Mouse (Mus musculus): ENCODE data around the gene Palld.
A peak's percentile ranks its signal among the peaks of the same experiment; 100 is the strongest.

The Palld gene

DNA sequence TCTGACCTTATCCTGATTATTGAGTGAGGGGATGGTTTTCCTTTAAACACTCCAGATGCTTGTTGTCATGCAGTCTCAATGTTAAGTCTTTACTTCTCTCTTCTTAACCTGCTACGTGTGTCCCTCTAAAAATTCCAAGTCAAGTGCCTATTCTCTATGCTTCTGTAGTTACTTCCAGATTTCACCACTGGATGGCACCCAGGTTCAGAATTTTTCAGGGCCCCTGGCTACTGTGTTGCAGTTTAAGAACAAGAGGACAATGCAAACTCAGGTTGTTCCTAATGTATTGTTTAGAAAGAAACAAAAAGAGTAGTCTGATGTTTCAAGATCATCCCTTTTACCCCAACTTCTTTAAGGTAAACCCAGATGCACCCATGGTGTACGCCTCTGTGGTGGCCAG is 8.4 kb downstream of the Palld start:
- Histone ChIP-seq H3K9me3 (ENCODE audit: low read length) (peaks cover 15% of the 10 kb centered on the region), H3K4me3 (replicated peaks; ENCODE audit: low read length) (no peak overlapping the region), H3K4me1 (replicated peaks; ENCODE audit: low read depth, low read length) (no peaks in the 10 kb centered on the region), H3K36me3 (ENCODE audit: insufficient read depth, low read length) (no peaks in the 10 kb centered on the region), H3K27me3 (ENCODE audit: insufficient read depth, low read length) (no peaks in the 10 kb centered on the region)
- TF ChIP-seq NANOG (IDR thresholded peaks at IDR 0.05; ENCODE audit: borderline replicate concordance, low read length) (no peak), CTCF (conservative IDR thresholded peaks at IDR 0.05; ENCODE audit: low read length) (peak; percentile 45), POU5F1 (IDR thresholded peaks at IDR 0.05; ENCODE audit: borderline replicate concordance, low read length) (no peak)

DNA sequence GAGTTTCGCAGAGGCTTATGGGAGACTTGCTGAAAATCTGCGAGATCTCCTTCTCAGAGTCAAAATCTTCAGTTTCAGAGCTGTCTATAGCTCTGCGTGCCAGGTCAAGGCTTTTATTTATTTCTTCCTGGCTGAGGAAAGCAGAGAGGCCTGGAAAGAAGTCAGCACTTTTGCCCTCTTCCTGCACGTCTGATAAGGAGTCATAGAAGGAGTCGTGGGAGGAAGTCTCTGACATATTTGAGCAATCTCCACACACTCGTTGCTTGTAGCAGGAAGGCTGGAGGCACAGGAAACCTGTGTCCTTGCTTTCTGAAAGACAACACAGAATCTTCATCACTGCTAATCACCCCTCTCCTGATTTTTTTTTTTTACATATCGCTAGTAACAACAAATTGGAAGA is 24.9 kb downstream of the Palld start:
- no peaks in the 10 kb centered on the region for H3K36me3 ChIP-seq (ENCODE audit: insufficient read depth, low read length)
- peak overlapping the region; percentile 52 for H3K4me3 ChIP-seq (replicated peaks; ENCODE audit: low read length)
- H3K4me1 ChIP-seq (replicated peaks; ENCODE audit: low read depth, low read length), result peaks cover 11% of the 10 kb centered on the region
- TF ChIP-seq CTCF (conservative IDR thresholded peaks at IDR 0.05; ENCODE audit: low read length) (no peak), POU5F1 (IDR thresholded peaks at IDR 0.05; ENCODE audit: borderline replicate concordance, low read length) (no peak), NANOG (IDR thresholded peaks at IDR 0.05; ENCODE audit: borderline replicate concordance, low read length) (no peak)
- H3K9me3 ChIP-seq (ENCODE audit: low read length), result no peaks in the 10 kb centered on the region
- no peaks in the 10 kb centered on the region for H3K27me3 ChIP-seq (ENCODE audit: insufficient read depth, low read length)

DNA sequence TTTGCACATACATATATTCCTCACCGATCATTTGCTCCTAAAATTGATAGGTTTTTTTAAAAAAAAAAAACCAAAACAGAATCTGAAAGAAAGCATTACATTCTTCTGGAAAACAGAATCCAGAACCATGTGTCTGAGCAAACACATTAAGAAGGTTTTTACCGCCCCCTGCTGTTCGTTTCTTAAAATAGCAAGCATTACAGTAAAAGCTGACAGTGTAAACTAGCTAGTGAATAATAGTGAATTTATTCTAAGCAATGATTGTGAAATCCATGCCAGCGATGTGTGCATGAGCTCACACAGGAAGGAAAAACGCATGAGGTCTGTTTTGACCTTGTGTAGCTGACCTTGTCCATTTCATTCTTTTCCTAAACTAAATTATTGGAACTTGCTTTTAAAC is 27.2 kb downstream of the Palld start:
- H3K36me3 ChIP-seq (ENCODE audit: insufficient read depth, low read length), result no peaks in the 10 kb centered on the region
- no peaks in the 10 kb centered on the region for H3K27me3 ChIP-seq (ENCODE audit: insufficient read depth, low read length)
- H3K4me3 ChIP-seq (replicated peaks; ENCODE audit: low read length), result no peak overlapping the region
- TF ChIP-seq NANOG (IDR thresholded peaks at IDR 0.05; ENCODE audit: borderline replicate concordance, low read length) (no peak), CTCF (conservative IDR thresholded peaks at IDR 0.05; ENCODE audit: low read length) (peak; percentile 68)
- H3K4me1 ChIP-seq (replicated peaks; ENCODE audit: low read depth, low read length), result peaks cover 11% of the 10 kb centered on the region
- H3K9me3 ChIP-seq (ENCODE audit: low read length), result no peaks in the 10 kb centered on the region

DNA sequence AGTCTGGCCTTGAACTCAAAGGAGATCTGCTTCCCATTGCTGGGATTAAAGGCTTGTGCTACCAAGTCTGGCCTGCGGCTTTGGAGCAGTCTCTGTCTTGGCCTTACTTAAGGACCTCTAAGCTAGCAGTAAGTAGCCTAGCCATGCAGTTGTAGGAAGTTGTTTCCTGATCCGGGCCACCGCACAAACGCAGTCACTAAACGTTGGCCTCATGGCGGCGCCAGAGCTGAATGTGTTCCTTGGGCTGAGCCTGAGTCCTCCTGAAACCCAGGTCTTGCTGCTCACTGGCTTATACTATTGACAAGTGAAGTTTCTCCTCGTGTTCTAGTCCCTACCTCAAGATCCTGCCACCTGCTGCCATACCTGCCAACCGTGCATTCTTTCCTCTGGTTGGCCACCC is 28.5 kb downstream of the Palld start:
- H3K9me3 ChIP-seq (ENCODE audit: low read length), result peaks cover 4% of the 10 kb centered on the region; the same call in 1 of the 2 replicates
- H3K4me3 ChIP-seq (replicated peaks; ENCODE audit: low read length), result no peak overlapping the region
- H3K4me1 ChIP-seq (replicated peaks; ENCODE audit: low read depth, low read length), result peaks cover 11% of the 10 kb centered on the region
- no peaks in the 10 kb centered on the region for H3K27me3 ChIP-seq (ENCODE audit: insufficient read depth, low read length)
- H3K36me3 ChIP-seq (ENCODE audit: insufficient read depth, low read length), result no peaks in the 10 kb centered on the region
- TF ChIP-seq POU5F1 (IDR thresholded peaks at IDR 0.05; ENCODE audit: borderline replicate concordance, low read length) (no peak), CTCF (conservative IDR thresholded peaks at IDR 0.05; ENCODE audit: low read length) (peak; percentile 23), NANOG (IDR thresholded peaks at IDR 0.05; ENCODE audit: borderline replicate concordance, low read length) (no peak)

DNA sequence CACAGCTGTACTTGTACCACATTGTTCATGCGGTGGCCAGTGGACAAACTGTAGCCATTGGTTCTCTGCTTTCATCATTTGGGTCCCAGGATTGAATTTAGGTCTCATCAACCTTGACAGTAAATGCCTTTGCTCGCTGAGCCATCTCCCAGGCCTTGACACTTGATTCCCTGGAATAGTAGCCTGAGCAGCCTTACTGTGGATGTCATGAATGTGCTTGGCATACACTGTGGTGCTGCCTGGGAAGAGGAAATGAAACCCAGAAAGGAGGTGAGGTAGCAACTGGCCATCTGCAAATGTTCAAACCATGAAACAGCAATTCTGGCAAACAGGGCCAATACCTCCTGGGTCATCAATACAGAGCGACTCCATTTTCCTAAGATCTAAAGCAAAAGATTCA is 34.0 kb downstream of the Palld start:
- Histone ChIP-seq H3K9me3 (ENCODE audit: low read length) (peaks cover 14% of the 10 kb centered on the region), H3K36me3 (ENCODE audit: insufficient read depth, low read length) (no peaks in the 10 kb centered on the region), H3K27me3 (ENCODE audit: insufficient read depth, low read length) (no peaks in the 10 kb centered on the region), H3K4me1 (replicated peaks; ENCODE audit: low read depth, low read length) (peaks cover 12% of the 10 kb centered on the region), H3K4me3 (replicated peaks; ENCODE audit: low read length) (no peak overlapping the region)
- no peak for TF ChIP-seq POU5F1 (IDR thresholded peaks at IDR 0.05; ENCODE audit: borderline replicate concordance, low read length)
- TF ChIP-seq NANOG (IDR thresholded peaks at IDR 0.05; ENCODE audit: borderline replicate concordance, low read length), result no peak
- TF ChIP-seq CTCF (conservative IDR thresholded peaks at IDR 0.05; ENCODE audit: low read length), result no peak

DNA sequence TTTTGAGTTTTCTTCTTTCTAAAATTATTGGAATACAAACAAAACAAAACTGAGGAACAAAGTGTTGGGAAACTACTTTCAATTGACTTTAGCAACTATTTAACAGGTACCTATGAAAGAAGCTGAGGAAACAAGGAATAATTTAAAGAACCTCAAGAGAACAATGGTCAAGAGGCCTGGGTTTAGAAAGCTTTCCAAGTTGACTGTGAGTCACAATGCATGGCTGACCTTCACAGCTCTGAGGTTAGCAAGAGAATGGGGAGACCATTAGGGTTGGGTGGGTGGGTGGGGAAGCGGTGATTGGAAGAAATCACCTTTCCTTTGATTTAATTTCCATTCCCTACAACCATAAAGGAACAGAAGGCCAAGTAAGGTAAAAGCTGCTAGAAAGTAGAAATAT is 35.6 kb downstream of the Palld start:
- Histone ChIP-seq H3K27me3 (ENCODE audit: insufficient read depth, low read length) (no peaks in the 10 kb centered on the region), H3K4me3 (replicated peaks; ENCODE audit: low read length) (no peak overlapping the region), H3K9me3 (ENCODE audit: low read length) (peaks cover 14% of the 10 kb centered on the region), H3K4me1 (replicated peaks; ENCODE audit: low read depth, low read length) (peaks cover 12% of the 10 kb centered on the region), H3K36me3 (ENCODE audit: insufficient read depth, low read length) (no peaks in the 10 kb centered on the region)
- peak; percentile 54; the same call in 1 of the 2 replicates for TF ChIP-seq NANOG (IDR thresholded peaks at IDR 0.05; ENCODE audit: borderline replicate concordance, low read length)
- TF ChIP-seq CTCF (conservative IDR thresholded peaks at IDR 0.05; ENCODE audit: low read length), result no peak

DNA sequence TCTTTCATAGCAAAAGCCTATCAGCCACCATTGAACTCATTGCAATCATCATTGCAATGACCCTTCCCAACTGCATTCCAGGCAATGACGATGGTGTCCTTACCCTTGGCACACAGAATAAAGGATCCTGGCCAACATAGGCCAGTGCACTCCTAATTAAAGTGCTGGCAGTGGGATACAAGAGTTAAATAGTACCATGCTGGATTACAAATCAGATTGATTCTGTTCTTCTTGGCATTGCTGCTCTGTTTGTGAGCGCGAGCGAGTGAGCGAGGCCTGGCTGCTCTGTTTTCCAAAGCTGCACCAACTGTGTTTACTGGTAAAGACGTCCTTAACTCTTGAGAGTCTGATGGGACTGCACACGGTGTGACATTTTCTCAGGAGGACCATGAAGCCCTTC is 37.1 kb downstream of the Palld start:
- Histone ChIP-seq H3K36me3 (ENCODE audit: insufficient read depth, low read length) (no peaks in the 10 kb centered on the region), H3K27me3 (ENCODE audit: insufficient read depth, low read length) (no peaks in the 10 kb centered on the region), H3K4me3 (replicated peaks; ENCODE audit: low read length) (no peak overlapping the region), H3K4me1 (replicated peaks; ENCODE audit: low read depth, low read length) (peaks cover 12% of the 10 kb centered on the region), H3K9me3 (ENCODE audit: low read length) (peaks cover 14% of the 10 kb centered on the region)
- TF ChIP-seq NANOG (IDR thresholded peaks at IDR 0.05; ENCODE audit: borderline replicate concordance, low read length) (no peak), CTCF (conservative IDR thresholded peaks at IDR 0.05; ENCODE audit: low read length) (no peak), POU5F1 (IDR thresholded peaks at IDR 0.05; ENCODE audit: borderline replicate concordance, low read length) (no peak)

DNA sequence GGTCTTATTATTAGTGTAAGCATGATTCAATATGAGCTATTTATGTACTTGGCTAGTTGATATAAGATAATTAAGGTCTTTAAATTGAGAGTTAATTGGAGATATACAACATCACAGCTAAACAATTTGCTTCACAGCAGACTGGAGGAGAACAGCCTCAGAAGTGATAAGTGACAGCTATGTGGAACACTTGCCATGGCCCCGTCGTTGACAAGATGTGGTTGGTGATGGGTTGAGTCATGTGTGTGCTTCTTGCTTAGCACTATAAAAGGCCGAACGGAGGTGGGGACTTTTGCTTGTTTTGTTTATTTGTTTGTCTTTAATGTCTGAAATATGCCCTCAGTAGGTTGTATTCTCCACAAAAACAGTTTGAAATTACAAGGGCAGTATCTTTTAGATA is 51.2 kb downstream of the Palld start:
- Histone ChIP-seq H3K36me3 (ENCODE audit: insufficient read depth, low read length) (no peaks in the 10 kb centered on the region), H3K4me3 (replicated peaks; ENCODE audit: low read length) (no peak overlapping the region), H3K27me3 (ENCODE audit: insufficient read depth, low read length) (no peaks in the 10 kb centered on the region), H3K9me3 (ENCODE audit: low read length) (0 out of 2 replicates have a peak, but pooled peaks cover 3% of the 10 kb centered on the region), H3K4me1 (replicated peaks; ENCODE audit: low read depth, low read length) (no peaks in the 10 kb centered on the region)
- no peak for TF ChIP-seq CTCF (conservative IDR thresholded peaks at IDR 0.05; ENCODE audit: low read length)
- no peak for TF ChIP-seq NANOG (IDR thresholded peaks at IDR 0.05; ENCODE audit: borderline replicate concordance, low read length)
- no peak for TF ChIP-seq POU5F1 (IDR thresholded peaks at IDR 0.05; ENCODE audit: borderline replicate concordance, low read length)

DNA sequence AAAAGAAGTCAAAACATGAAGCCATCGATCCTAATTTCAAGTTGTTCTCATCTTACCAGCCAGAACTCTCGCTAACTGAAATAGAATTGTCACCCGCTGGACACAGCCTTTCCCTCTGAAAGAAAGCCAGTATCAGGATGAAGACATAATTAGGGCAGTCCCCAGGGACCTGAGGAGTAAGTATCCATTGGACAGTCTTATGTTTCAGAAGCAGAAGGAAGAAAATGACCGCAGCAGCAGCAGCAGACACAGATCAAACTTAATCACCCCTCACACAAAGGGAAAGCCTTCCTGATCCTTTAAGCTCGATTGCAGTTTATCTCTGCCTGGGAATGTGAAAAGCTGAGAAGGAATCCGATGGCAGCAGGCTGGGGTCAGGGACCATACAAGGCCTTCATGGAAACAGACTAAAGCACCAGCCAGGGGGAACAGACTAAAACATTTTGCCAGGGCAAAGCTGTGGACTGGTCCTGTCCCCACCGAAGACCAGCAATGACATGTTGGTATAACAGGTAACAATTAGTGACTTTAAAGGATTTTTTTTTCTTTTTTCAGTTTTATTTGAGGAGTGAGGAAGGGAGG is 53.8 kb downstream of the Palld start:
- Histone ChIP-seq H3K4me1 (replicated peaks; ENCODE audit: low read depth, low read length) (no peaks in the 10 kb centered on the region), H3K9me3 (ENCODE audit: low read length) (0 out of 2 replicates have a peak, but pooled peaks cover 3% of the 10 kb centered on the region), H3K27me3 (ENCODE audit: insufficient read depth, low read length) (no peaks in the 10 kb centered on the region), H3K36me3 (ENCODE audit: insufficient read depth, low read length) (no peaks in the 10 kb centered on the region), H3K4me3 (replicated peaks; ENCODE audit: low read length) (no peak overlapping the region)
- no peak for TF ChIP-seq CTCF (conservative IDR thresholded peaks at IDR 0.05; ENCODE audit: low read length)
- no peak for TF ChIP-seq POU5F1 (IDR thresholded peaks at IDR 0.05; ENCODE audit: borderline replicate concordance, low read length)
- TF ChIP-seq NANOG (IDR thresholded peaks at IDR 0.05; ENCODE audit: borderline replicate concordance, low read length), result no peak

Measured in E14TG2a.4 (cell line).